ENCODE assay signal across 10 mouse cellular contexts in genomic region chr5:33697947-33698512, GRCm38 (mm10). TPM values are rescaled to one million over a fixed set of nuclear protein-coding genes. Genes with fewer than 3 reads are reported as not detected.
A peak's percentile ranks its signal among the peaks of the same experiment; 100 is the strongest.
DNase-seq lines count a peak whose midpoint lies in the region; ATAC-seq and TF ChIP-seq lines count a peak whose summit lies in the region.
"Had no signal": no experiment of that assay in that cellular context is flagged by ENCODE, and none has a peak within 500 bp of the region (broad histone marks: within the 10 kb centered on the region; RNA-seq: fewer than 3 reads in every experiment).

No protein-coding gene starts in this region.

- peak; percentile 13; the same call in 1 of the 2 replicates for ATAC-seq in midbrain, embryonic 12.5 days (ENCODE audit: low FRiP score, low read depth)
- no peak for ATAC-seq in liver, embryonic 11.5 days (replicated peaks; ENCODE audit: low FRiP score)

- no peaks in the 10 kb centered on the region for H3K36me3 ChIP-seq in embryonic facial prominence, embryonic 10.5 days (replicated peaks)
- H3K36me3 ChIP-seq in midbrain, embryonic 12.5 days: no peaks in the 10 kb centered on the region
- no peaks in the 10 kb centered on the region for H3K36me3 ChIP-seq in liver, embryonic 11.5 days (ENCODE audit: control insufficient read depth, insufficient read depth, low read length)

- H3K4me2 ChIP-seq in midbrain, embryonic 12.5 days (replicated peaks): 0 out of 2 replicates have a peak overlapping the region, but pooled peaks have one; percentile 13
- H3K4me2 ChIP-seq in liver, embryonic 11.5 days: no peak overlapping the region

- H3K4me3 ChIP-seq in embryonic facial prominence, embryonic 10.5 days: no peak overlapping the region
- H3K4me3 ChIP-seq in layer of hippocampus, adult 2 months: no peak overlapping the region
- no peak overlapping the region for H3K4me3 ChIP-seq in midbrain, embryonic 12.5 days
- no peak overlapping the region for H3K4me3 ChIP-seq in liver, embryonic 11.5 days (ENCODE audit: low read depth, low read length)

- peaks cover 88% of the 10 kb centered on the region for H3K4me1 ChIP-seq in embryonic facial prominence, embryonic 10.5 days
- peaks cover 88% of the 10 kb centered on the region for H3K4me1 ChIP-seq in midbrain, embryonic 12.5 days
- peaks cover 32% of the 10 kb centered on the region for H3K4me1 ChIP-seq in liver, embryonic 11.5 days (replicated peaks; ENCODE audit: control insufficient read depth, insufficient read depth, low read length)

- no peaks in the 10 kb centered on the region for H3K9me3 ChIP-seq in embryonic facial prominence, embryonic 10.5 days
- H3K9me3 ChIP-seq in midbrain, embryonic 12.5 days: no peaks in the 10 kb centered on the region
- H3K9me3 ChIP-seq in liver, embryonic 11.5 days (ENCODE audit: control insufficient read depth, low read length): no peaks in the 10 kb centered on the region

- no peak overlapping the region for H3K9ac ChIP-seq in midbrain, embryonic 12.5 days (replicated peaks)
- no peak overlapping the region for H3K9ac ChIP-seq in liver, embryonic 11.5 days (ENCODE audit: low read depth, low read length)

- H3K27ac ChIP-seq in embryonic facial prominence, embryonic 10.5 days (replicated peaks): peak overlapping the region; percentile 61
- peak overlapping the region; percentile 72 for H3K27ac ChIP-seq in layer of hippocampus, adult 2 months
- H3K27ac ChIP-seq in midbrain, embryonic 12.5 days (replicated peaks): peak overlapping the region; percentile 52
- no peak overlapping the region for H3K27ac ChIP-seq in liver, embryonic 11.5 days (ENCODE audit: low read depth, low read length)

- peaks cover 100% of the 10 kb centered on the region for H3K27me3 ChIP-seq in embryonic facial prominence, embryonic 10.5 days (replicated peaks; ENCODE audit: low read depth, poor library complexity, severe bottlenecking)
- peaks cover 94% of the 10 kb centered on the region for H3K27me3 ChIP-seq in midbrain, embryonic 12.5 days
- peaks cover 56% of the 10 kb centered on the region for H3K27me3 ChIP-seq in liver, embryonic 11.5 days (replicated peaks; ENCODE audit: control insufficient read depth, insufficient read depth, low read length)

- TF ChIP-seq CTCF in layer of hippocampus, adult 2 months (conservative IDR thresholded peaks at IDR 0.05): no peak

- WGBS in embryonic facial prominence, embryonic 10.5 days: 11% methylated on average over 13 of the region's 13 CpGs
- whole genome bisulfite sequencing in midbrain, embryonic 12.5 days: 9% methylated on average over 12 of the region's 13 CpGs
- 39% methylated on average over 13 of the region's 13 CpGs for WGBS in liver, embryonic 11.5 days

- peak; percentile 44 for DNase-seq in MN1 (ENCODE audit: low spot score)
- no peak for DNase-seq in embryonic facial prominence, embryonic 10.5 days (ENCODE audit: low spot score)
- peak; percentile 56 to 81 for DNase-seq in layer of hippocampus, adult 2 months (ENCODE audit: low spot score in 2 of 2)
- DNase-seq in thymus, postnatal 10 days (ENCODE audit: low spot score in 2 of 2): no peak
- no peak for DNase-seq in liver, embryonic 11.5 days (ENCODE audit: low spot score)
- no peak for DNase-seq in gastrocnemius, postnatal 25 days
- DNase-seq: kidney, postnatal 36 days; lung, adult 2 months; thymus, postnatal 36 days had no signal

RNA-seq across cellular contexts. Expression of gene Fgfr3, which starts 23.4 kb away (rescaled TPM):
- 12.9 and 36.8 TPM in 2 replicates for polyA plus RNA-seq in embryonic facial prominence, embryonic 10.5 days (2016; fragmentation: Nextera tagmentation; extraction: Ambion mirVana)
- 100 to 1,000 TPM; 137 to 139 TPM for total RNA-seq in layer of hippocampus, adult 2 months (2021)
- polyA plus RNA-seq in midbrain, embryonic 12.5 days (2016; fragmentation: Nextera tagmentation; extraction: Ambion mirVana): 66.2 and 88.3 TPM in 2 replicates
- 7.8 and 8.5 TPM in 2 replicates for polyA plus RNA-seq in liver, embryonic 11.5 days (2014; fragmentation: Nextera tagmentation; extraction: Ambion mirVana)
- total RNA-seq in gastrocnemius, postnatal 25 days (2021): 1 to 10 TPM; 2.1 to 3.8 TPM

RNA-seq across cellular contexts. Expression of gene Tmem129, which starts 39.8 kb away (rescaled TPM):
- polyA plus RNA-seq in embryonic facial prominence, embryonic 10.5 days (2016; fragmentation: Nextera tagmentation; extraction: Ambion mirVana): 37.1 and 40.0 TPM in 2 replicates
- 10 to 100 TPM; 24.0 to 25.2 TPM for total RNA-seq in layer of hippocampus, adult 2 months (2021)
- polyA plus RNA-seq in midbrain, embryonic 12.5 days (2016; fragmentation: Nextera tagmentation; extraction: Ambion mirVana): 31.8 and 37.5 TPM in 2 replicates
- polyA plus RNA-seq in liver, embryonic 11.5 days (2014; fragmentation: Nextera tagmentation; extraction: Ambion mirVana): 35.7 and 38.0 TPM in 2 replicates
- total RNA-seq in gastrocnemius, postnatal 25 days (2021): 1 to 10 TPM; 8.0 to 8.2 TPM

RNA-seq across cellular contexts. Expression of gene Tacc3, which starts 40.1 kb away (rescaled TPM):
- 318 and 337 TPM in 2 replicates for polyA plus RNA-seq in embryonic facial prominence, embryonic 10.5 days (2016; fragmentation: Nextera tagmentation; extraction: Ambion mirVana)
- 1 to 10 TPM; 5.7 to 7.9 TPM for total RNA-seq in layer of hippocampus, adult 2 months (2021)
- polyA plus RNA-seq in midbrain, embryonic 12.5 days (2016; fragmentation: Nextera tagmentation; extraction: Ambion mirVana): 203 and 205 TPM in 2 replicates
- polyA plus RNA-seq in liver, embryonic 11.5 days (2014; fragmentation: Nextera tagmentation; extraction: Ambion mirVana): 229 and 255 TPM in 2 replicates
- total RNA-seq in gastrocnemius, postnatal 25 days (2021): 1 to 10 TPM; 1.7 to 2.5 TPM

RNA-seq across cellular contexts. Expression of gene Slbp, which starts 45.7 kb away (rescaled TPM):
- polyA plus RNA-seq in embryonic facial prominence, embryonic 10.5 days (2016; fragmentation: Nextera tagmentation; extraction: Ambion mirVana): 313 and 322 TPM in 2 replicates
- 10 to 100 TPM; 20.5 to 21.5 TPM for total RNA-seq in layer of hippocampus, adult 2 months (2021)
- 231 TPM in 2 replicates for polyA plus RNA-seq in midbrain, embryonic 12.5 days (2016; fragmentation: Nextera tagmentation; extraction: Ambion mirVana)
- 369 and 394 TPM in 2 replicates for polyA plus RNA-seq in liver, embryonic 11.5 days (2014; fragmentation: Nextera tagmentation; extraction: Ambion mirVana)
- 1 to 10 TPM; 7.3 to 8.2 TPM for total RNA-seq in gastrocnemius, postnatal 25 days (2021)

Comparison
In these comparisons a context has a peak if more than half of its experiments do, and no peak if none do; other contexts are left out.
1. DNase-seq: peak in MN1 (single experiment) and layer of hippocampus, adult 2 months (2 of 2); none in embryonic facial prominence, embryonic 10.5 days (single experiment), thymus, postnatal 10 days (0 of 2), liver, embryonic 11.5 days (single experiment) and gastrocnemius, postnatal 25 days (single experiment).